Mouse (Mus musculus) liver, embryonic 16.5 days (tissue): Measurements from ENCODE around the gene Bnip2. TPM values are rescaled to one million over a fixed set of nuclear protein-coding genes. Genes with fewer than 3 reads are reported as not detected.

Experiments used
- ATAC-seq: fragments of 200-750 bp; cut with Nextera tagmentation; 2 replicates; pipeline ENCODE4 v1.8.0; 2017; ENCODE audit warnings: low read depth, mild to moderate bottlenecking, moderate number of reproducible peaks, moderate library complexity
- H3K27ac ChIP-seq: fragments of 300-500 bp; sonication (generic); 2 replicates; pipeline ENCODE4 v1.5.1; 2014; ENCODE audit warnings: mild to moderate bottlenecking, low read length
- H3K27me3 ChIP-seq: fragments of 300-500 bp; sonication (generic); 2 replicates; pipeline ENCODE4 v1.6.1; 2014; ENCODE audit warnings: low read depth, low read length, mixed read lengths; ENCODE audit not compliant: control insufficient read depth, insufficient read depth
- H3K36me3 ChIP-seq: fragments of 300-500 bp; sonication (generic); 2 replicates; pipeline ENCODE4 v1.6.1; 2014; ENCODE audit warnings: mild to moderate bottlenecking; ENCODE audit not compliant: control insufficient read depth, insufficient read depth
- H3K4me1 ChIP-seq: fragments of 300-500 bp; sonication (generic); 2 replicates; pipeline ENCODE4 v1.6.1; 2014; ENCODE audit warnings: low read depth, low read length, mixed read lengths; ENCODE audit not compliant: control insufficient read depth
- H3K4me2 ChIP-seq: fragments of 300-500 bp; sonication (generic); 2 replicates; pipeline ENCODE4 v1.6.1; 2014; ENCODE audit warnings: low read depth, low read length, mixed read lengths
- H3K4me3 ChIP-seq: fragments of 300-500 bp; sonication (generic); 2 replicates; pipeline ENCODE4 v1.5.1; 2014; ENCODE audit warnings: low read depth, mild to moderate bottlenecking, low read length
- H3K9ac ChIP-seq: fragments of 300-500 bp; sonication (generic); 2 replicates; pipeline ENCODE4 v1.6.1; 2014; ENCODE audit warnings: low read depth, low read length
- H3K9me3 ChIP-seq: fragments of 300-500 bp; sonication (generic); replicated peaks from 2 replicates; pipeline ENCODE4 v1.6.1; 2016; ENCODE audit warnings: low read length; ENCODE audit not compliant: control insufficient read depth
- WGBS: fragments of 180-500 bp; shearing (Covaris S2); extraction: QIAGEN DNeasy Blood & Tissue Kit; methylation state at CpG from one replicate; pipeline ENCODE4 v1.1.7; 2014; ENCODE audit not compliant: insufficient replicate concordance; 5-methylcytosine and 5-hydroxymethylcytosine counted together
- polyA plus RNA-seq: library from polyadenylated mRNA; unstranded; fragments of >200 nt; fragmentation: Nextera tagmentation; extraction: Ambion mirVana; gene quantifications from 2 replicates; pipeline ENCODE4 v1.2.1, GENCODE M21; 2015

Gene Bnip2
- polyA plus RNA-seq, 1 experiment from 2014 or later, result 43.3 TPM

GRCm38 (mm10) chr9:70037988-70038387 lies 48.7 kb downstream of the Bnip2 start, which contains the start of gene Gcnt3:
TSS of gene Gcnt3 (minus strand) at chr9:70038088.
- no peak for ATAC-seq
- no peak within 1 kb of the TSS for H3K27ac ChIP-seq

GRCm38 (mm10) chr9:70039597-70040385 lies 50.5 kb downstream of the Bnip2 start:
- H3K27me3 ChIP-seq, result no peaks in the 10 kb centered on the region
- H3K4me1 ChIP-seq, result peaks cover 9% of the 10 kb centered on the region
- 62% methylated on average over 6 of the region's 6 CpGs for WGBS
- H3K4me2 ChIP-seq, result no peak overlapping the region
- H3K9ac ChIP-seq, result no peak overlapping the region
- no peak for ATAC-seq
- no peak overlapping the region for H3K27ac ChIP-seq
- H3K4me3 ChIP-seq, result no peak overlapping the region
- no peaks in the 10 kb centered on the region for H3K36me3 ChIP-seq
- no peaks in the 10 kb centered on the region; the same call in 1 of the 2 replicates for H3K9me3 ChIP-seq

More at GRCm38 (mm10) chr9:70037988-70038387, 48.7 kb downstream of the Bnip2 start, which contains the start of gene Gcnt3:
- Histone ChIP-seq H3K27me3 (peaks cover 2% of the 10 kb centered on the region; the same call in 1 of the 2 replicates), H3K9me3 (no peaks in the 10 kb centered on the region; the same call in 1 of the 2 replicates), H3K4me3 (no peak within 1 kb of the TSS), H3K4me1 (peaks cover 1% of the 10 kb centered on the region; the same call in 1 of the 2 replicates), H3K36me3 (no peaks in the 10 kb centered on the region), H3K9ac (no peak within 1 kb of the TSS), H3K4me2 (no peak within 1 kb of the TSS)
- 62% methylated on average over 7 of the region's 7 CpGs for WGBS

- no peaks in the 10 kb centered on the region for H3K36me3 ChIP-seq
- H3K27ac ChIP-seq, result no peak overlapping the region
- H3K9me3 ChIP-seq, result no peaks in the 10 kb centered on the region; the same call in 1 of the 2 replicates
- no peak overlapping the region for H3K4me2 ChIP-seq
- WGBS, result 72% methylated on average over 11 of the region's 11 CpGs
- H3K9ac ChIP-seq, result no peak overlapping the region
- peaks cover 14% of the 10 kb centered on the region for H3K4me1 ChIP-seq
- no peaks in the 10 kb centered on the region for H3K27me3 ChIP-seq
- no peak overlapping the region for H3K4me3 ChIP-seq
- ATAC-seq, result no peak
Measured at GRCm38 (mm10) chr9:70040570-70040969, 51.3 kb downstream of the Bnip2 start.

GRCm38 (mm10) chr9:70042137-70042536 lies 52.9 kb downstream of the Bnip2 start:
- Histone ChIP-seq H3K9me3 (no peaks in the 10 kb centered on the region; the same call in 1 of the 2 replicates), H3K27ac (no peak overlapping the region), H3K4me3 (no peak overlapping the region), H3K4me1 (peaks cover 26% of the 10 kb centered on the region), H3K9ac (no peak overlapping the region), H3K4me2 (no peak overlapping the region), H3K27me3 (no peaks in the 10 kb centered on the region), H3K36me3 (no peaks in the 10 kb centered on the region)
- ATAC-seq, result no peak
- WGBS, result 70% methylated on average over 4 of the region's 4 CpGs

GRCm38 (mm10) chr9:70042935-70043334 lies 53.7 kb downstream of the Bnip2 start:
- Histone ChIP-seq H3K4me2 (no peak overlapping the region), H3K9ac (no peak overlapping the region), H3K4me1 (peaks cover 26% of the 10 kb centered on the region), H3K4me3 (no peak overlapping the region), H3K27me3 (no peaks in the 10 kb centered on the region), H3K9me3 (no peaks in the 10 kb centered on the region; the same call in 1 of the 2 replicates), H3K27ac (no peak overlapping the region), H3K36me3 (no peaks in the 10 kb centered on the region)
- 79% methylated on average over 1 of the region's 1 CpGs for WGBS
- peak; percentile 44; the same call in 1 of the 2 replicates for ATAC-seq

GRCm38 (mm10) chr9:70044865-70045264 lies 55.6 kb downstream of the Bnip2 start:
- peak; percentile 72 for ATAC-seq
- WGBS, result 34% methylated on average over 2 of the region's 2 CpGs
- no peak overlapping the region; the same call in 1 of the 2 replicates for H3K4me2 ChIP-seq
- no peak overlapping the region for H3K9ac ChIP-seq
- H3K9me3 ChIP-seq, result no peaks in the 10 kb centered on the region
- peak overlapping the region; percentile 56; the same call in 1 of the 2 replicates for H3K27ac ChIP-seq
- H3K4me1 ChIP-seq, result peaks cover 26% of the 10 kb centered on the region
- no peaks in the 10 kb centered on the region for H3K36me3 ChIP-seq
- no peak overlapping the region for H3K4me3 ChIP-seq
- H3K27me3 ChIP-seq, result no peaks in the 10 kb centered on the region; the same call in 1 of the 2 replicates

- H3K4me1 ChIP-seq, result peaks cover 26% of the 10 kb centered on the region
- 22% methylated on average over 6 of the region's 6 CpGs for WGBS
- no peak overlapping the region; the same call in 1 of the 2 replicates for H3K4me2 ChIP-seq
- no peaks in the 10 kb centered on the region; the same call in 1 of the 2 replicates for H3K27me3 ChIP-seq
- no peaks in the 10 kb centered on the region for H3K9me3 ChIP-seq
- ATAC-seq, result peak; percentile 77
- H3K27ac ChIP-seq, result no peak overlapping the region
- no peak overlapping the region for H3K4me3 ChIP-seq
- no peak overlapping the region for H3K9ac ChIP-seq
- H3K36me3 ChIP-seq, result no peaks in the 10 kb centered on the region
Measured at GRCm38 (mm10) chr9:70046255-70046654, 57.0 kb downstream of the Bnip2 start.

- H3K27ac ChIP-seq, result no peak overlapping the region
- H3K4me1 ChIP-seq, result peaks cover 26% of the 10 kb centered on the region
- H3K9ac ChIP-seq, result no peak overlapping the region
- no peaks in the 10 kb centered on the region for H3K9me3 ChIP-seq
- no peak for ATAC-seq
- no peaks in the 10 kb centered on the region for H3K36me3 ChIP-seq
- no peaks in the 10 kb centered on the region; the same call in 1 of the 2 replicates for H3K27me3 ChIP-seq
- H3K4me3 ChIP-seq, result no peak overlapping the region
- no peak overlapping the region for H3K4me2 ChIP-seq
- 63% methylated on average over 3 of the region's 3 CpGs for WGBS
Measured at GRCm38 (mm10) chr9:70047839-70048238, 58.6 kb downstream of the Bnip2 start.

GRCm38 (mm10) chr9:70048280-70048679 lies 59.0 kb downstream of the Bnip2 start:
- Histone ChIP-seq H3K4me1 (peaks cover 22% of the 10 kb centered on the region), H3K4me3 (no peak overlapping the region), H3K27me3 (no peaks in the 10 kb centered on the region; the same call in 1 of the 2 replicates), H3K9ac (no peak overlapping the region), H3K36me3 (no peaks in the 10 kb centered on the region), H3K9me3 (no peaks in the 10 kb centered on the region), H3K4me2 (no peak overlapping the region), H3K27ac (no peak overlapping the region)
- WGBS, result 52% methylated on average over 5 of the region's 5 CpGs
- ATAC-seq, result no peak
